Mouse (Mus musculus) thymus, adult 2 months (tissue): ENCODE results near the gene Cep152. TPM values are rescaled to one million over a fixed set of nuclear protein-coding genes. Genes with fewer than 3 reads are reported as not detected.

Experiments
- DNase-seq: peaks from one replicate; pipeline ENCODE4 v3.0.0; 2021
- H3K27ac ChIP-seq: fragments of 200-500 bp; 2 replicates; pipeline ENCODE4 v1.5.1; 2012; ENCODE audit warnings: low read length, control low read depth; ENCODE audit not compliant: control insufficient read depth, insufficient read depth
- H3K27me3 ChIP-seq: fragments of 200-500 bp; 2 replicates; pipeline ENCODE4 v1.6.1; 2012; ENCODE audit warnings: mild to moderate bottlenecking, low read length, moderate library complexity, mixed read lengths; ENCODE audit not compliant: control insufficient read depth, insufficient read depth
- H3K36me3 ChIP-seq: fragments of 200-500 bp; 2 replicates; pipeline ENCODE4 v1.6.1; 2012; ENCODE audit warnings: mild to moderate bottlenecking, low read length, moderate library complexity; ENCODE audit not compliant: control insufficient read depth, insufficient read depth
- H3K4me1 ChIP-seq: fragments of 200-500 bp; replicated peaks from 2 replicates; pipeline ENCODE4 v1.6.1; 2012; ENCODE audit warnings: low read length; ENCODE audit not compliant: control insufficient read depth, insufficient read depth
- H3K4me3 ChIP-seq: fragments of 200-500 bp; 2 replicates; pipeline ENCODE4 v1.5.1; 2012; ENCODE audit warnings: mild to moderate bottlenecking, low read length, control low read depth, moderate library complexity; ENCODE audit not compliant: control insufficient read depth, insufficient read depth
- CTCF ChIP-seq: fragments of 200-500 bp; IDR thresholded peaks from 2 replicates; pipeline ENCODE4 v1.5.1; 2012; ENCODE audit warnings: mild to moderate bottlenecking, control low read depth, low read length, moderate library complexity, borderline replicate concordance; ENCODE audit not compliant: control insufficient read depth, poor library complexity, insufficient read depth; ENCODE audit errors: extremely low read depth
- POLR2A ChIP-seq: fragments of 200-500 bp; IDR thresholded peaks from 2 replicates; pipeline ENCODE4 v1.6.1; 2012; ENCODE audit warnings: mild to moderate bottlenecking, low read length, control low read depth, moderate library complexity; ENCODE audit not compliant: control insufficient read depth, poor library complexity, insufficient read depth; ENCODE audit errors: extremely low read depth
- WGBS: fragments of 180-500 bp; shearing (Covaris S2); methylation state at CpG from one replicate; pipeline ENCODE4 v1.1.7; 2018; 5-methylcytosine and 5-hydroxymethylcytosine counted together
- polyA plus RNA-seq: library from polyadenylated mRNA; depleted of rRNA; stranded (reverse); fragments of >200 nt; gene quantifications from 2 replicates; pipeline ENCODE4 v1.2.3, GENCODE M21; 2012

Cep152 gene
- polyA plus RNA-seq, 1 experiment = 4.7 TPM

GRCm38 (mm10) chr2:125544986-125545385 is 79.9 kb downstream of the Cep152 start:
- TF ChIP-seq POLR2A (no peak), CTCF (no peak)
- Histone ChIP-seq H3K36me3 (no peaks in the 10 kb centered on the region), H3K4me3 (no peak overlapping the region), H3K27ac (no peak overlapping the region), H3K4me1 (no peaks in the 10 kb centered on the region), H3K27me3 (no peaks in the 10 kb centered on the region)
- 92% methylated on average over 3 of the region's 3 CpGs for WGBS
- DNase-seq = no peak

GRCm38 (mm10) chr2:125543646-125544045 is 81.3 kb downstream of the Cep152 start:
- H3K4me1 ChIP-seq = no peaks in the 10 kb centered on the region
- H3K27me3 ChIP-seq = no peaks in the 10 kb centered on the region
- no peak overlapping the region for H3K4me3 ChIP-seq
- DNase-seq = no peak
- no peaks in the 10 kb centered on the region for H3K36me3 ChIP-seq
- no peak overlapping the region for H3K27ac ChIP-seq
- WGBS = 52% methylated on average over 1 of the region's 1 CpGs
- no peak for TF ChIP-seq CTCF
- no peak for TF ChIP-seq POLR2A

- no peak for DNase-seq
- Histone ChIP-seq H3K27ac (no peak overlapping the region), H3K27me3 (no peaks in the 10 kb centered on the region), H3K4me3 (no peak overlapping the region), H3K4me1 (no peaks in the 10 kb centered on the region), H3K36me3 (no peaks in the 10 kb centered on the region)
- 91% methylated on average over 7 of the region's 7 CpGs for WGBS
- TF ChIP-seq POLR2A (no peak), CTCF (no peak)
Measured at GRCm38 (mm10) chr2:125541451-125541850, 83.5 kb downstream of the Cep152 start.

GRCm38 (mm10) chr2:125540579-125540978 is 84.3 kb downstream of the Cep152 start:
- 92% methylated on average over 7 of the region's 7 CpGs for WGBS
- DNase-seq = no peak
- Histone ChIP-seq H3K4me1 (no peaks in the 10 kb centered on the region), H3K4me3 (no peak overlapping the region), H3K27ac (no peak overlapping the region), H3K27me3 (no peaks in the 10 kb centered on the region), H3K36me3 (no peaks in the 10 kb centered on the region)
- TF ChIP-seq CTCF (no peak), POLR2A (no peak)

- H3K27me3 ChIP-seq = no peaks in the 10 kb centered on the region
- no peak for DNase-seq
- WGBS = 94% methylated on average over 3 of the region's 3 CpGs
- no peaks in the 10 kb centered on the region for H3K36me3 ChIP-seq
- H3K27ac ChIP-seq = no peak overlapping the region
- TF ChIP-seq POLR2A (no peak), CTCF (no peak)
- no peak overlapping the region for H3K4me3 ChIP-seq
- no peaks in the 10 kb centered on the region for H3K4me1 ChIP-seq
Measured at GRCm38 (mm10) chr2:125539640-125540039, 85.3 kb downstream of the Cep152 start.

GRCm38 (mm10) chr2:125530665-125531064 is 94.2 kb downstream of the Cep152 start:
- H3K27me3 ChIP-seq = no peaks in the 10 kb centered on the region
- no peaks in the 10 kb centered on the region for H3K36me3 ChIP-seq
- WGBS = 91% methylated on average over 6 of the region's 6 CpGs
- no peak for DNase-seq
- no peak overlapping the region for H3K4me3 ChIP-seq
- no peaks in the 10 kb centered on the region for H3K4me1 ChIP-seq
- H3K27ac ChIP-seq = no peak overlapping the region
- no peak for TF ChIP-seq CTCF

GRCm38 (mm10) chr2:125526566-125526965 is 98.3 kb downstream of the Cep152 start:
- H3K27ac ChIP-seq = no peak overlapping the region
- TF ChIP-seq POLR2A (no peak), CTCF (no peak)
- H3K4me3 ChIP-seq = no peak overlapping the region
- 89% methylated on average over 5 of the region's 5 CpGs for WGBS
- no peaks in the 10 kb centered on the region for H3K27me3 ChIP-seq
- H3K4me1 ChIP-seq = no peaks in the 10 kb centered on the region
- H3K36me3 ChIP-seq = no peaks in the 10 kb centered on the region
- DNase-seq = no peak
